Mouse (Mus musculus) small intestine, adult 2 months (tissue): ENCODE measurements around the gene Tinagl1. TPM values are rescaled to one million over a fixed set of nuclear protein-coding genes. Genes with fewer than 3 reads are reported as not detected.

ENCODE experiments used
- H3K27ac ChIP-seq: fragments of 200-500 bp; 2 replicates; pipeline ENCODE4 v1.5.1; 2012; ENCODE audit warnings: low read depth, low read length, control low read depth, inconsistent platforms; ENCODE audit not compliant: insufficient read depth
- H3K27me3 ChIP-seq: fragments of 200-500 bp; 2 replicates; pipeline ENCODE4 v1.6.1; 2012; ENCODE audit warnings: mild to moderate bottlenecking, moderate library complexity, low read length, inconsistent platforms; ENCODE audit not compliant: control insufficient read depth, insufficient read depth
- H3K36me3 ChIP-seq: fragments of 200-500 bp; 2 replicates; pipeline ENCODE4 v1.6.1; 2012; ENCODE audit warnings: mild to moderate bottlenecking, low read length, control low read depth, inconsistent platforms; ENCODE audit not compliant: control insufficient read depth, insufficient read depth
- H3K4me1 ChIP-seq: fragments of 200-500 bp; 2 replicates; pipeline ENCODE4 v1.6.1; 2012; ENCODE audit warnings: low read length, inconsistent platforms, mixed read lengths; ENCODE audit not compliant: control insufficient read depth, insufficient read depth, insufficient read length
- H3K4me3 ChIP-seq: fragments of 200-500 bp; 2 replicates; pipeline ENCODE4 v1.5.1; 2012; ENCODE audit warnings: low read depth, mild to moderate bottlenecking, control low read depth, inconsistent platforms, low read length, moderate library complexity
- CTCF ChIP-seq: fragments of 200-500 bp; IDR thresholded peaks from 2 replicates; pipeline ENCODE4 v1.5.1; 2012; ENCODE audit warnings: low read depth, mild to moderate bottlenecking, control low read depth, inconsistent platforms, low read length, moderate library complexity, mixed read lengths; ENCODE audit not compliant: insufficient replicate concordance, insufficient read length; ENCODE audit errors: extremely low read depth
- POLR2A ChIP-seq: fragments of 200-500 bp; IDR thresholded peaks from 2 replicates; pipeline ENCODE4 v1.6.1; 2012; ENCODE audit warnings: low read depth, mild to moderate bottlenecking, control low read depth, inconsistent platforms, low read length, moderate library complexity
- WGBS: fragments of 180-500 bp; shearing (Covaris S2); methylation state at CpG from one replicate; pipeline ENCODE4 v1.1.7; 2018; 5-methylcytosine and 5-hydroxymethylcytosine counted together
- polyA plus RNA-seq: library from polyadenylated mRNA; depleted of rRNA; stranded (reverse); fragments of >200 nt; gene quantifications from 2 replicates; pipeline ENCODE4 v1.2.3, GENCODE M21; 2012

Tinagl1 gene
- polyA plus RNA-seq, 1 experiment = 106 TPM

GRCm38 (mm10) chr4:130166592-130166991, 8.3 kb downstream of the Tinagl1 start:
- H3K27me3 ChIP-seq = no peaks in the 10 kb centered on the region
- peaks cover 14% of the 10 kb centered on the region for H3K36me3 ChIP-seq
- TF ChIP-seq POLR2A = no peak
- no peak for TF ChIP-seq CTCF
- H3K27ac ChIP-seq = no peak overlapping the region
- 83% methylated on average over 8 of the region's 8 CpGs for WGBS
- H3K4me3 ChIP-seq = no peak overlapping the region
- peaks cover 30% of the 10 kb centered on the region for H3K4me1 ChIP-seq

DNA sequence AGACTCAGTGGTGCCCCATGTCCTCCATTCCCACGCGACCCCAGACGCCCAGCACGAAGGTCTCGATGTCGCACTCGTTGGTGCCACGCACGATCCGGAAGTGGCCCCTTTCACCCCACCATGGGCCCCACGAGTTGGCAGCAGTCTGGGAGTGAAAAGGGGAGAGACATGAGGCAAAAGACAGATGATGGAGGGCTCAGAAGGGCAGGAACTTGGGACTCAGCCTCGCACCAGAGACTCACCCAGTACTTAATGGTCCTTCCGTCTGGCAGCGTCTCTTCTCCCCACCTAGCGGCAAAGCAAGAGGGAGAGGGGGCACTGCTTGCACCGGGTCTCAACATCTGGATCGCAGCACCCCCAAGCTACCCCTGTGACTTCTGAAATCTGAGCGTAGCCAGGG, 8.9 kb downstream of the Tinagl1 start:
- H3K27me3 ChIP-seq = no peaks in the 10 kb centered on the region
- 95% methylated on average over 18 of the region's 18 CpGs for WGBS
- H3K27ac ChIP-seq = no peak overlapping the region
- H3K4me1 ChIP-seq = peaks cover 30% of the 10 kb centered on the region
- TF ChIP-seq POLR2A (no peak), CTCF (no peak)
- peaks cover 12% of the 10 kb centered on the region for H3K36me3 ChIP-seq
- H3K4me3 ChIP-seq = no peak overlapping the region

DNA sequence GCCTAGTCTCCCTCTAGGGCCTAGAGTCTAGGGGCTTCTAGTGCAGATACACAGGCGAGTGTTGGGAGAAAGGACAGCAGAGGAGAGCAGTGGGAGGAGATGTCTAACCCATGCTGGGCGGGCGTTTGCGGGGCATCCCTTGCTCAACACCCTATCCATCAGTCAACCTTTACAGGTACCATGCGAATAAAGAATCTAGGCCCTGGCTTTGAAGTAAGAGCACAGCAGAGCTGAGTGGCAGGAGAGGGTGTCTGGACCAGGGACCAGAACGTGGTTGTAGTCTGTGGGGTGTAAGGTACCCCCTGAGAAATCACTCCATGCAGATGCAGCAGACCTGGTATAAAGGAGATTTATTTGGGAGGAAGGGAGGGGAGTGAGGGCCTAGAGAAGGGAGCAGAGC, 10.8 kb downstream of the Tinagl1 start:
- H3K36me3 ChIP-seq = peaks cover 12% of the 10 kb centered on the region
- no peak overlapping the region for H3K4me3 ChIP-seq
- WGBS = 93% methylated on average over 6 of the region's 6 CpGs
- peaks cover 18% of the 10 kb centered on the region for H3K4me1 ChIP-seq
- no peaks in the 10 kb centered on the region for H3K27me3 ChIP-seq
- no peak overlapping the region for H3K27ac ChIP-seq
- TF ChIP-seq CTCF = no peak
- no peak for TF ChIP-seq POLR2A

DNA sequence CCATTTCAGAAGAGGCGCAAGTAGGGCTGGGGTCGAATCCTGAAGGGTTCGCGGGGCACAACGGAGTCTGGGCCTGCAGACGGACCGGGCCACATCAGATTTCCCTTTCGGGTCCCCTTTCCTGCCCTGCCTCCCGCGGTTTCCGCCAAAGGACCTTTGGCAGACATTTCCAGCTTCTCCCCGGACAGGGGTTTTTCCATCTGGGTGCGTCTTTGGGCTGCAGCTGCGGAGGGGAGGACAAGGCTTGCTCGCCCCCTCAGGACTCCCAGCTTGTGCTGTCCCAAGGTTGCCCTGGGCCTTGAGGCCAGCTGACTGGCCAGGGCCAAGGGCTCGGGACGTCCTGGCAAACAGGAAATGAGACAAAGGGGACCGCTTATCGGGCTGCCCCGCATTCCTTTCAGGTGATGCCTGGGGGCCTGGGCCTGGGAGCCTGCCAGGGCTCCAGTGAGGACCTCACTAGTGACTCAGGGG, 11.5 kb downstream of the Tinagl1 start:
- H3K27me3 ChIP-seq = no peaks in the 10 kb centered on the region
- no peak overlapping the region for H3K27ac ChIP-seq
- WGBS = 52% methylated on average over 20 of the region's 20 CpGs
- peaks cover 12% of the 10 kb centered on the region for H3K36me3 ChIP-seq
- TF ChIP-seq CTCF (no peak), POLR2A (no peak)
- peaks cover 11% of the 10 kb centered on the region for H3K4me1 ChIP-seq
- peak overlapping the region; percentile 31 for H3K4me3 ChIP-seq

DNA sequence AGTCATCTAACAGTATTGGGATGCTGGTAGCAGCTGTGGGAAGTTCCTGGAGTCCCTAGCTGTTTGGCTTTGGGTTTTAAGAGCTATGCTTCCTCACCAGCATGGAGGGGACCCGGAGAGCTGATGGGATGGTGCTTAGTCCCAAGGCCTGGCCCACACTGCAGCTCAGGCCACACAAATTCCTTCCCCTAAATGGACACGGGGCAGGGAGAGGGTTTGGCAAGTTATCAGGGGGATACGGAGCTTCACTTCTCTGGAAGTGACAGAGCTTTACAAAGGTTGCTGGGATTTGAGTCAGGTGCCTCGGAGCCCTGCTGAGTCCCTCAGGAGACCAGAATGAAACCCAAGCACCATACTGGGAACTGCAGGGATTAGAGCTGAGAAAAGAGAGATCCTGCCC, 13.6 kb downstream of the Tinagl1 start:
- no peaks in the 10 kb centered on the region for H3K27me3 ChIP-seq
- TF ChIP-seq CTCF (no peak), POLR2A (no peak)
- H3K4me3 ChIP-seq = no peak overlapping the region
- H3K27ac ChIP-seq = peak overlapping the region; percentile 38; the same call in 1 of the 2 replicates
- peaks cover 10% of the 10 kb centered on the region for H3K36me3 ChIP-seq
- H3K4me1 ChIP-seq = peaks cover 2% of the 10 kb centered on the region
- WGBS = 63% methylated on average over 4 of the region's 4 CpGs

- no peak overlapping the region for H3K4me3 ChIP-seq
- 38% methylated on average over 12 of the region's 12 CpGs for WGBS
- no peaks in the 10 kb centered on the region for H3K36me3 ChIP-seq
- peaks cover 4% of the 10 kb centered on the region; the same call in 1 of the 2 replicates for H3K27me3 ChIP-seq
- peaks cover 2% of the 10 kb centered on the region; the same call in 1 of the 2 replicates for H3K4me1 ChIP-seq
- H3K27ac ChIP-seq = no peak overlapping the region
- no peak for TF ChIP-seq POLR2A
- TF ChIP-seq CTCF = no peak
Measured at GRCm38 (mm10) chr4:130156812-130157371, 18.0 kb downstream of the Tinagl1 start.

DNA sequence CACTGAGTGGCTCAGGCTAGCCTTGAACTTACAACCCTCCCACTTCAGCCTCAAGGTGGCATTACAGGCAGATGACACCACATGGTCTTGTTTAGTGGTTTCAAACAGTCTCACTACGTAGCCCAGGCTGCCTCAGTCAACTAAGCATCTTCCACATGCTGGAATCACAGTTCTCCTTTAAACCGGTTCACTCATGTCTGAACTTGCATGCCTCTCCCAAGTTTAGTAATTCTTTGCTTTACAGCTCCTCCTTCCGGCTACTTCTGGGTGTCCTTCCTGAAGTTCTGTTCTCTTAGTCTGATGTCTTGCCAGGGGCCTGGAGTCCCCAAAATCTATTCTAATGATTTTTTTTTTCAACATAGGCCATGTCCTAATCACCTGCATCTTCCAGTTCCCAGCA, 20.7 kb downstream of the Tinagl1 start:
- WGBS = 72% methylated on average over 3 of the region's 3 CpGs
- no peak overlapping the region for H3K4me3 ChIP-seq
- H3K36me3 ChIP-seq = no peaks in the 10 kb centered on the region
- H3K27me3 ChIP-seq = peaks cover 4% of the 10 kb centered on the region; the same call in 1 of the 2 replicates
- peaks cover 2% of the 10 kb centered on the region; the same call in 1 of the 2 replicates for H3K4me1 ChIP-seq
- no peak overlapping the region for H3K27ac ChIP-seq
- TF ChIP-seq POLR2A (no peak), CTCF (no peak)
